Mouse (Mus musculus): Measurements from ENCODE around the gene Rnf19b.

Gene Rnf19b

GRCm38 (mm10) chr4:129119708-129120107 is 61.6 kb downstream of the Rnf19b start:
- no peak for DNase-seq (ENCODE audit: low spot score in 2 of 2)

GRCm38 (mm10) chr4:129120520-129121445 is 62.7 kb downstream of the Rnf19b start:
- DNase-seq (ENCODE audit: low spot score in 2 of 2): peak in 1 of 2 experiments; percentile 75

GRCm38 (mm10) chr4:129121569-129122086 is 63.6 kb downstream of the Rnf19b start, which contains the start of gene Hpca:
Gene Hpca (minus strand): TSS chr4:129122036.
- DNase-seq (ENCODE audit: low spot score in 2 of 2): no peak

GRCm38 (mm10) chr4:129122107-129122506 is 64.0 kb downstream of the Rnf19b start:
- no peak for DNase-seq (ENCODE audit: low spot score in 2 of 2)

GRCm38 (mm10) chr4:129122719-129123118 is 64.6 kb downstream of the Rnf19b start:
- DNase-seq (ENCODE audit: low spot score in 2 of 2): no peak

- no peak for DNase-seq (ENCODE audit: low spot score in 2 of 2)
Observed at GRCm38 (mm10) chr4:129124652-129125146, 66.6 kb downstream of the Rnf19b start.

- DNase-seq (ENCODE audit: low spot score in 2 of 2): no peak
Observed at GRCm38 (mm10) chr4:129125736-129126451, 67.8 kb downstream of the Rnf19b start.

GRCm38 (mm10) chr4:129128582-129129338 is 70.7 kb downstream of the Rnf19b start:
- DNase-seq (ENCODE audit: low spot score in 2 of 2): no peak

- no peak for DNase-seq (ENCODE audit: low spot score in 2 of 2)
Observed at GRCm38 (mm10) chr4:129129387-129129786, 71.3 kb downstream of the Rnf19b start.

- DNase-seq (ENCODE audit: low spot score in 2 of 2): peak in 1 of 2 experiments; percentile 58
Observed at GRCm38 (mm10) chr4:129130149-129130548, 72.1 kb downstream of the Rnf19b start.

- DNase-seq (ENCODE audit: low spot score in 2 of 2): no peak
Observed at GRCm38 (mm10) chr4:129130755-129131303, 72.8 kb downstream of the Rnf19b start.

GRCm38 (mm10) chr4:129134799-129135585 is 76.9 kb downstream of the Rnf19b start:
- peak; percentile 66 to 84 for DNase-seq (ENCODE audit: low spot score in 2 of 2)
